ENCODE assay signal across 9 mouse cellular contexts in the genomic region with DNA sequence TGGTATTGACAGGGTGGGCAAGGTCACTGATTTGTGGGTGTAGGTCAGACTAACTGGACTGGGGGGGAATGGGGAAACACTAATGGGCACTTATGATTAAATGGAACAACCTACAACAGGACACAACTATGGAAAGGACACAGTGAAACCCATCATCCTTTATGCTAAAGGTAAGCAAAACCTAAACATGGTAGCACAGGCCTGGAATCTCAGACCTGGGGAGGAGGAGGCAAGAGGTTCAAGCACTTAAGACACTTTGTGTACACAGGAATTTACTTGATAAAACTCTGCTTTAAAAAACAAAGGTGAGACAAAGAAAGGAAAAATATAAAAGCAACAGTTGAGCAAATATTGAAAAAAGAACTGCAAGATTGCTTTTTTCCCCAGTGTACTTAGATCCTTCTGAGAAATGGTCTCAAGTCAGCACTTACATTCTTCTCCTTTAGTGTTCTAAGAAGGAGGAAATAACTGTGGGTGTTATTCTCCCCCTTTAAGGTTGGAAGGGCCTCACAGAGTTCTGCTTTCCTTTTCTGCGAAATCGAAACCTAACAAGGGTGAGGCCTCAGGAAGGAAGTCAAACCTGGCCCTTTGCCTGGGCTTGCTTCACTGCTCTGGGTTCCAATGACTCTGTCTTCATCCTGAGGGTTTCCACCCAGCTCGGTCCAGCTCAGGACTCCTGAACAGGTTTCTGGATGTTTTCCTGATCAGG. TPM values are rescaled to one million over a fixed set of nuclear protein-coding genes. Genes with fewer than 3 reads are reported as not detected.
DNase-seq lines count a peak whose midpoint lies in the region; ATAC-seq and TF ChIP-seq lines count a peak whose summit lies in the region.
"Had no signal": no experiment of that assay in that cellular context is flagged by ENCODE, and none has a peak within 500 bp of the region (broad histone marks: within the 10 kb centered on the region; RNA-seq: fewer than 3 reads in every experiment).

No protein-coding gene starts in this region.

- peak overlapping the region; percentile 42; the same call in 1 of the 2 replicates for H3K27ac ChIP-seq in heart, embryonic 10.5 days
- peak overlapping the region; percentile 77 for H3K27ac ChIP-seq in kidney, postnatal 0 days
- H3K27ac ChIP-seq in forebrain, embryonic 13.5 days: no peak overlapping the region
- H3K27ac ChIP-seq: limb, embryonic 15.5 days had no signal

- peak; percentile 78 for DNase-seq in A20 (ENCODE audit: low read depth, low spot score)
- DNase-seq in adrenal gland, adult 2 months: peak; percentile 75
- DNase-seq in heart, embryonic 10.5 days (ENCODE audit: low spot score): peak; percentile 54
- DNase-seq in kidney, postnatal 0 days (ENCODE audit: low spot score): peak; percentile 87
- peak; percentile 84 to 86 for DNase-seq in lung, postnatal 4 days
- DNase-seq in thymus, adult 18-20 months: peak; percentile 63 to 79
- DNase-seq in layer of hippocampus, adult 9-10 months (ENCODE audit: low spot score): no peak

- no peak for TF ChIP-seq CTCF in kidney, postnatal 0 days (IDR thresholded peaks at IDR 0.05; ENCODE audit: low read depth)

- peak; percentile 54; the same call in 1 of the 2 replicates for ATAC-seq in kidney, postnatal 0 days (replicated peaks; ENCODE audit: low FRiP score, low read depth)
- ATAC-seq in forebrain, embryonic 13.5 days: no peak

- no peaks in the 10 kb centered on the region for H3K27me3 ChIP-seq in heart, embryonic 10.5 days (ENCODE audit: insufficient read depth, poor library complexity, severe bottlenecking)
- no peaks in the 10 kb centered on the region for H3K27me3 ChIP-seq in kidney, postnatal 0 days (ENCODE audit: insufficient read depth, low read length)
- no peaks in the 10 kb centered on the region for H3K27me3 ChIP-seq in forebrain, embryonic 13.5 days
- H3K27me3 ChIP-seq: limb, embryonic 15.5 days had no signal

- WGBS in heart, embryonic 10.5 days: 65% methylated on average over 3 of the region's 3 CpGs
- 23% methylated on average over 3 of the region's 3 CpGs for WGBS in kidney, postnatal 0 days
- 88% methylated on average over 3 of the region's 3 CpGs for WGBS in forebrain, embryonic 13.5 days

- no peak overlapping the region for H3K4me2 ChIP-seq in kidney, postnatal 0 days (ENCODE audit: low read length)
- no peak overlapping the region for H3K4me2 ChIP-seq in forebrain, embryonic 13.5 days
- H3K4me2 ChIP-seq: limb, embryonic 15.5 days had no signal

- H3K36me3 ChIP-seq in heart, embryonic 10.5 days: no peaks in the 10 kb centered on the region
- no peaks in the 10 kb centered on the region for H3K36me3 ChIP-seq in kidney, postnatal 0 days (ENCODE audit: insufficient read depth, low read length)
- no peaks in the 10 kb centered on the region for H3K36me3 ChIP-seq in forebrain, embryonic 13.5 days (ENCODE audit: poor library complexity, severe bottlenecking)
- H3K36me3 ChIP-seq: limb, embryonic 15.5 days had no signal

- H3K9me3 ChIP-seq in heart, embryonic 10.5 days: no peaks in the 10 kb centered on the region
- no peaks in the 10 kb centered on the region for H3K9me3 ChIP-seq in kidney, postnatal 0 days (replicated peaks; ENCODE audit: low read length)
- no peaks in the 10 kb centered on the region for H3K9me3 ChIP-seq in forebrain, embryonic 13.5 days (replicated peaks)
- H3K9me3 ChIP-seq: limb, embryonic 15.5 days had no signal

- H3K4me1 ChIP-seq in heart, embryonic 10.5 days: peaks cover 15% of the 10 kb centered on the region
- H3K4me1 ChIP-seq in kidney, postnatal 0 days (replicated peaks; ENCODE audit: insufficient read depth, low read length): no peaks in the 10 kb centered on the region
- no peaks in the 10 kb centered on the region for H3K4me1 ChIP-seq in forebrain, embryonic 13.5 days
- H3K4me1 ChIP-seq: limb, embryonic 15.5 days had no signal

- H3K4me3 ChIP-seq in heart, embryonic 10.5 days: no peak overlapping the region
- H3K4me3 ChIP-seq in kidney, postnatal 0 days (replicated peaks; ENCODE audit: low read depth, low read length): no peak overlapping the region
- no peak overlapping the region for H3K4me3 ChIP-seq in forebrain, embryonic 13.5 days
- H3K4me3 ChIP-seq: limb, embryonic 15.5 days had no signal

- H3K9ac ChIP-seq in kidney, postnatal 0 days (ENCODE audit: low read depth, low read length): no peak overlapping the region
- no peak overlapping the region for H3K9ac ChIP-seq in forebrain, embryonic 13.5 days
- H3K9ac ChIP-seq: limb, embryonic 15.5 days had no signal

RNA-seq across cellular contexts. Expression of gene Slfn2, which starts 13.0 kb away (rescaled TPM):
- total RNA-seq in adrenal gland, adult 2 months (2021): 1 to 10 TPM; 4.5 to 4.9 TPM
- polyA plus RNA-seq in adrenal gland, adult 2 months (2012; rRNA removed): 0.99 and 1.2 TPM in 2 replicates
- 1.3 and 1.5 TPM in 2 replicates for polyA plus RNA-seq in heart, embryonic 10.5 days (2016; fragmentation: Nextera tagmentation; extraction: Ambion mirVana)
- polyA plus RNA-seq in kidney, postnatal 0 days (2015; fragmentation: Nextera tagmentation; extraction: Ambion mirVana): 12.7 and 16.3 TPM in 2 replicates
- 0.28 and 0.61 TPM in 2 replicates for polyA plus RNA-seq in forebrain, embryonic 13.5 days (2015; fragmentation: Nextera tagmentation; extraction: Ambion mirVana)

RNA-seq across cellular contexts. Expression of gene Slfn1, which starts 38.8 kb away (rescaled TPM):
- under 1 TPM; 0.14 to 0.40 TPM for total RNA-seq in adrenal gland, adult 2 months (2021)
- polyA plus RNA-seq in adrenal gland, adult 2 months (2012; rRNA removed): 0.15 and 0.22 TPM in 2 replicates
- not detected in 2 replicates for polyA plus RNA-seq in heart, embryonic 10.5 days (2016; fragmentation: Nextera tagmentation; extraction: Ambion mirVana)
- 0.66 and 0.91 TPM in 2 replicates for polyA plus RNA-seq in kidney, postnatal 0 days (2015; fragmentation: Nextera tagmentation; extraction: Ambion mirVana)
- not detected in 2 replicates for polyA plus RNA-seq in forebrain, embryonic 13.5 days (2015; fragmentation: Nextera tagmentation; extraction: Ambion mirVana)

RNA-seq across cellular contexts. Expression of gene Slfn8, which starts 57.3 kb away (rescaled TPM):
- 1 to 10 TPM; 1.6 to 1.7 TPM for total RNA-seq in adrenal gland, adult 2 months (2021)
- polyA plus RNA-seq in adrenal gland, adult 2 months (2012; rRNA removed): 0.48 and 0.77 TPM in 2 replicates
- polyA plus RNA-seq in heart, embryonic 10.5 days (2016; fragmentation: Nextera tagmentation; extraction: Ambion mirVana): 0.04 and 0.30 TPM in 2 replicates
- polyA plus RNA-seq in kidney, postnatal 0 days (2015; fragmentation: Nextera tagmentation; extraction: Ambion mirVana): 0.33 and 0.36 TPM in 2 replicates
- polyA plus RNA-seq in forebrain, embryonic 13.5 days (2015; fragmentation: Nextera tagmentation; extraction: Ambion mirVana): 0.09 and 0.17 TPM in 2 replicates
